Mouse (Mus musculus) heart, embryonic 14.5 days (tissue): ENCODE results near the gene Hoxd9. TPM values are rescaled to one million over a fixed set of nuclear protein-coding genes. Genes with fewer than 3 reads are reported as not detected.
A peak's percentile ranks its signal among the peaks of the same experiment; 100 is the strongest.

Source experiments
- ATAC-seq: fragments of 200-750 bp; cut with Nextera tagmentation; 2 replicates; pipeline ENCODE4 v1.8.0; 2017; ENCODE audit warnings: low read depth, moderate TSS enrichment; ENCODE audit not compliant: insufficient number of reproducible peaks, insufficient read depth, low FRiP score
- H3K27ac ChIP-seq, 2 experiments: fragments of 200-500 bp in 1 of 2; fragments of 300-500 bp in 1 of 2; sonication (generic) in 1 of 2; replicated peaks in 1 of 2; 2 replicates each; pipeline ENCODE4 v1.5.1; 2012 to 2014; ENCODE audit warnings: low read depth in 2 of 2, low read length in 2 of 2, control low read depth in 1 of 2, mild to moderate bottlenecking in 1 of 2, mixed read lengths in 1 of 2; ENCODE audit not compliant: control insufficient read depth in 1 of 2, insufficient read depth in 1 of 2
- H3K27me3 ChIP-seq: fragments of 300-500 bp; sonication (generic); 2 replicates; pipeline ENCODE4 v1.6.1; 2014; ENCODE audit warnings: mild to moderate bottlenecking, low read length, control low read depth; ENCODE audit not compliant: control insufficient read depth, insufficient read depth
- H3K36me3 ChIP-seq: fragments of 300-500 bp; sonication (generic); 2 replicates; pipeline ENCODE4 v1.6.1; 2014; ENCODE audit warnings: mild to moderate bottlenecking, control low read depth, low read length, mixed read lengths; ENCODE audit not compliant: control insufficient read depth, insufficient read depth
- H3K4me1 ChIP-seq, 2 experiments: fragments of 200-500 bp in 1 of 2; fragments of 300-500 bp in 1 of 2; sonication (generic) in 1 of 2; 2 replicates each; pipeline ENCODE4 v1.6.1; 2012 to 2014; ENCODE audit warnings: low read length in 2 of 2, control low read depth in 1 of 2, mixed read lengths in 1 of 2; ENCODE audit not compliant: control insufficient read depth in 2 of 2, insufficient read depth in 2 of 2
- H3K4me2 ChIP-seq: fragments of 300-500 bp; sonication (generic); 2 replicates; pipeline ENCODE4 v1.6.1; 2014; ENCODE audit warnings: mild to moderate bottlenecking, low read length
- H3K4me3 ChIP-seq, 2 experiments: fragments of 200-500 bp in 1 of 2; fragments of 300-500 bp in 1 of 2; sonication (generic) in 1 of 2; 2 replicates each; pipeline ENCODE4 v1.5.1; 2012 to 2014; ENCODE audit warnings: low read length in 2 of 2, mild to moderate bottlenecking in 2 of 2, control low read depth in 1 of 2, low read depth in 1 of 2, moderate library complexity in 1 of 2; ENCODE audit not compliant: control insufficient read depth in 1 of 2, insufficient read depth in 1 of 2
- H3K9ac ChIP-seq: fragments of 300-500 bp; sonication (generic); 2 replicates; pipeline ENCODE4 v1.6.1; 2014; ENCODE audit warnings: mild to moderate bottlenecking, low read length
- H3K9me3 ChIP-seq: fragments of 300-500 bp; sonication (generic); 2 replicates; pipeline ENCODE4 v1.6.1; 2016; ENCODE audit warnings: low read length, control low read depth; ENCODE audit not compliant: control insufficient read depth
- WGBS: fragments of 180-500 bp; shearing (Covaris S2); extraction: QIAGEN DNeasy Blood & Tissue Kit; methylation state at CpG from one replicate; pipeline ENCODE4 v1.1.7; 2014; 5-methylcytosine and 5-hydroxymethylcytosine counted together
- polyA plus RNA-seq: library from polyadenylated mRNA; unstranded; fragments of >200 nt; fragmentation: Nextera tagmentation; extraction: Ambion mirVana; gene quantifications from 2 replicates; pipeline ENCODE4 v1.2.1, GENCODE M21; 2014

Gene Hoxd9
- polyA plus RNA-seq, 1 experiment from 2014 or later = 0.22 TPM

- peaks cover 2 to 5% of the 10 kb centered on the region in 2 experiments; a peak in 2 of 4 replicates for H3K4me1 ChIP-seq
- no peak overlapping the region for H3K9ac ChIP-seq
- WGBS = 4% methylated on average over 9 of the region's 9 CpGs
- H3K4me3 ChIP-seq = no peak overlapping the region
- H3K9me3 ChIP-seq = no peaks in the 10 kb centered on the region
- H3K36me3 ChIP-seq = no peaks in the 10 kb centered on the region
- no peak for ATAC-seq
- H3K4me2 ChIP-seq = no peak overlapping the region
- peaks cover 100% of the 10 kb centered on the region for H3K27me3 ChIP-seq
- H3K27ac ChIP-seq = no peak overlapping the region
Measured at GRCm38 (mm10) chr2:74676376-74677052, 21.0 kb upstream of the Hoxd9 start.

- Histone ChIP-seq H3K27ac (no peak overlapping the region), H3K4me2 (no peak overlapping the region), H3K4me1 (peaks cover 2 to 10% of the 10 kb centered on the region in 2 experiments; a peak in 3 of 4 replicates), H3K9me3 (no peaks in the 10 kb centered on the region), H3K36me3 (no peaks in the 10 kb centered on the region), H3K9ac (no peak overlapping the region), H3K4me3 (no peak overlapping the region), H3K27me3 (peaks cover 100% of the 10 kb centered on the region)
- no peak for ATAC-seq
- 17% methylated on average over 2 of the region's 2 CpGs for WGBS
Measured at GRCm38 (mm10) chr2:74677106-74677505, 20.4 kb upstream of the Hoxd9 start.

- H3K4me2 ChIP-seq = no peak within 1 kb of the TSS
- 2% methylated on average over 15 of the region's 15 CpGs for WGBS
- no peak within 1 kb of the TSS for H3K9ac ChIP-seq
Measured at GRCm38 (mm10) chr2:74678891-74679595, 18.5 kb upstream of the Hoxd9 start, which contains the start of gene Hoxd11. TSS of gene Hoxd11 (plus strand) at chr2:74679557.

GRCm38 (mm10) chr2:74679596-74679971 lies 17.9 kb upstream of the Hoxd9 start:
- peaks cover 100% of the 10 kb centered on the region for H3K27me3 ChIP-seq
- under 1% methylated on average over 26 of the region's 26 CpGs for WGBS
- H3K9ac ChIP-seq = no peak overlapping the region
- no peak overlapping the region for H3K4me2 ChIP-seq
- H3K9me3 ChIP-seq = no peaks in the 10 kb centered on the region
- peaks cover 0 to 14% of the 10 kb centered on the region in 2 experiments; a peak in 1 of 4 replicates for H3K4me1 ChIP-seq
- H3K36me3 ChIP-seq = no peaks in the 10 kb centered on the region
- ATAC-seq = no peak
- no peak overlapping the region for H3K27ac ChIP-seq
- peak overlapping the region in 1 of 2 experiments; percentile 6; a peak in 2 of 4 replicates for H3K4me3 ChIP-seq

More at GRCm38 (mm10) chr2:74678891-74679595, 18.5 kb upstream of the Hoxd9 start, which contains the start of gene Hoxd11:
- H3K4me3 ChIP-seq = peak within 1 kb of the TSS in 1 of 2 experiments; percentile 6; a peak in 2 of 4 replicates
- H3K4me1 ChIP-seq = peaks cover 0 to 14% of the 10 kb centered on the region in 2 experiments; a peak in 1 of 4 replicates
- H3K27ac ChIP-seq = no peak within 1 kb of the TSS
- ATAC-seq = no peak
- peaks cover 100% of the 10 kb centered on the region for H3K27me3 ChIP-seq
- no peaks in the 10 kb centered on the region for H3K36me3 ChIP-seq
- H3K9me3 ChIP-seq = no peaks in the 10 kb centered on the region

GRCm38 (mm10) chr2:74679980-74680379 lies 17.5 kb upstream of the Hoxd9 start:
- ATAC-seq = no peak
- WGBS = 2% methylated on average over 23 of the region's 23 CpGs
- H3K9me3 ChIP-seq = no peaks in the 10 kb centered on the region

GRCm38 (mm10) chr2:74680561-74681398 lies 16.7 kb upstream of the Hoxd9 start:
- H3K27me3 ChIP-seq = peaks cover 100% of the 10 kb centered on the region
- no peak overlapping the region for H3K9ac ChIP-seq
- no peaks in the 10 kb centered on the region for H3K9me3 ChIP-seq
- ATAC-seq = no peak
- no peaks in the 10 kb centered on the region for H3K36me3 ChIP-seq
- no peak overlapping the region for H3K27ac ChIP-seq
- 3% methylated on average over 21 of the region's 21 CpGs for WGBS
- H3K4me3 ChIP-seq = no peak overlapping the region
- H3K4me1 ChIP-seq = peaks cover 0 to 14% of the 10 kb centered on the region in 2 experiments; a peak in 1 of 4 replicates
- no peak overlapping the region for H3K4me2 ChIP-seq

More at GRCm38 (mm10) chr2:74679980-74680379, 17.5 kb upstream of the Hoxd9 start:
- H3K4me3 ChIP-seq = peak overlapping the region in 1 of 2 experiments; percentile 6; a peak in 2 of 4 replicates
- H3K4me1 ChIP-seq = peaks cover 0 to 14% of the 10 kb centered on the region in 2 experiments; a peak in 1 of 4 replicates
- no peaks in the 10 kb centered on the region for H3K36me3 ChIP-seq
- H3K4me2 ChIP-seq = no peak overlapping the region
- no peak overlapping the region for H3K27ac ChIP-seq
- H3K9ac ChIP-seq = no peak overlapping the region
- peaks cover 100% of the 10 kb centered on the region for H3K27me3 ChIP-seq
